Mouse (Mus musculus): ENCODE results near the gene Itsn1. TPM values are rescaled to one million over a fixed set of nuclear protein-coding genes. Genes with fewer than 3 reads are reported as not detected.

Gene Itsn1
- polyA plus RNA-seq, 1 experiment: 24.3 TPM

- Histone ChIP-seq H3K27me3 (ENCODE audit: control insufficient read depth, insufficient read depth, insufficient read length) (no peaks in the 10 kb centered on the region), H3K36me3 (ENCODE audit: control insufficient read depth, insufficient read depth) (peaks cover 3% of the 10 kb centered on the region), H3ac (ENCODE audit: control insufficient read depth, insufficient read length, low read depth) (no peak overlapping the region), H3K79me2 (ENCODE audit: control insufficient read depth, insufficient read depth) (no peaks in the 10 kb centered on the region), H3K4me3 (ENCODE audit: insufficient read depth, poor library complexity, severe bottlenecking) (no peak overlapping the region), H3K79me3 (ENCODE audit: low read depth) (no peaks in the 10 kb centered on the region)
- TF ChIP-seq MAX (IDR thresholded peaks at IDR 0.05) (no peak), CEBPB (IDR thresholded peaks at IDR 0.05; ENCODE audit: low read depth) (no peak), CTCF (IDR thresholded peaks at IDR 0.05; ENCODE audit: control insufficient read depth, insufficient read depth, insufficient read length) (no peak), MYOD1 (IDR thresholded peaks at IDR 0.05; ENCODE audit: control insufficient read depth, insufficient read length, low read depth) (no peak), FOSL1 (IDR thresholded peaks at IDR 0.05; ENCODE audit: insufficient read depth, low read length, poor library complexity, severe bottlenecking) (no peak), USF1 (IDR thresholded peaks at IDR 0.05; ENCODE audit: low read depth) (no peak), MYOG (IDR thresholded peaks at IDR 0.05; ENCODE audit: control insufficient read depth, extremely low read depth, insufficient read length) (no peak)
Observed at GRCm38 (mm10) chr16:91848505-91848904, 119.4 kb downstream of the Itsn1 start.

- no peak for TF ChIP-seq MYOG (IDR thresholded peaks at IDR 0.05; ENCODE audit: control insufficient read depth, extremely low read depth, insufficient read length)
- no peak for TF ChIP-seq USF1 (IDR thresholded peaks at IDR 0.05; ENCODE audit: low read depth)
- no peak for TF ChIP-seq CEBPB (IDR thresholded peaks at IDR 0.05; ENCODE audit: low read depth)
- TF ChIP-seq CTCF (IDR thresholded peaks at IDR 0.05; ENCODE audit: control insufficient read depth, insufficient read depth, insufficient read length): no peak
- no peak for TF ChIP-seq FOSL1 (IDR thresholded peaks at IDR 0.05; ENCODE audit: insufficient read depth, low read length, poor library complexity, severe bottlenecking)
- no peak for TF ChIP-seq MAX (IDR thresholded peaks at IDR 0.05)
- TF ChIP-seq MYOD1 (IDR thresholded peaks at IDR 0.05; ENCODE audit: control insufficient read depth, insufficient read length, low read depth): no peak
- Histone ChIP-seq H3K27me3 (ENCODE audit: control insufficient read depth, insufficient read depth, insufficient read length) (no peaks in the 10 kb centered on the region), H3ac (ENCODE audit: control insufficient read depth, insufficient read length, low read depth) (no peak overlapping the region), H3K4me3 (ENCODE audit: insufficient read depth, poor library complexity, severe bottlenecking) (no peak overlapping the region), H3K79me2 (ENCODE audit: control insufficient read depth, insufficient read depth) (no peaks in the 10 kb centered on the region), H3K36me3 (ENCODE audit: control insufficient read depth, insufficient read depth) (peaks cover 3% of the 10 kb centered on the region), H3K79me3 (ENCODE audit: low read depth) (no peaks in the 10 kb centered on the region)
Observed at GRCm38 (mm10) chr16:91848906-91849603, 120.0 kb downstream of the Itsn1 start.

DNA sequence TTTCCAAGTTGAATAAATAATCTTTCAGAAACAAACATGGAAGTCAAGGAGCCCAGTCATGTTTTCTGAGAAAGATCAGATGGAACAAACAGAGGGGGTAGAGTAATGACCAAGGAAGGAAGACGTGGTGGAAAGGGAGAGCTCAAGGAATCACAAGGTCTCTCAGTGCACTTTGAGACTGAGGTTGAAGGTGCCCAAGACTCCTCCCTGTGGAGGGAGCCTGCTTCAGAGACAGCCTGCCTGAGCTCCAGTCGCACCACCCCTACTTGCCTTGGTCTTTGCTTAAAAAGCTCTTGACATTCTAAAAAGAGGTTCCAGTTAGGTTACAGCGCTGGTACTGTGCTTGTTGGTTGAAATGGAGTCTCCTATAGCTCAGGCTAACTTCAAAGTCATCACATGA is 121.1 kb downstream of the Itsn1 start:
- Histone ChIP-seq H3K4me3 (ENCODE audit: insufficient read depth, poor library complexity, severe bottlenecking) (no peak overlapping the region), H3K79me3 (ENCODE audit: low read depth) (no peaks in the 10 kb centered on the region), H3K79me2 (ENCODE audit: control insufficient read depth, insufficient read depth) (no peaks in the 10 kb centered on the region), H3ac (ENCODE audit: control insufficient read depth, insufficient read length, low read depth) (no peak overlapping the region), H3K36me3 (ENCODE audit: control insufficient read depth, insufficient read depth) (peaks cover 3% of the 10 kb centered on the region), H3K27me3 (ENCODE audit: control insufficient read depth, insufficient read depth, insufficient read length) (no peaks in the 10 kb centered on the region)
- TF ChIP-seq MYOG (IDR thresholded peaks at IDR 0.05; ENCODE audit: control insufficient read depth, extremely low read depth, insufficient read length) (no peak), CTCF (IDR thresholded peaks at IDR 0.05; ENCODE audit: control insufficient read depth, insufficient read depth, insufficient read length) (no peak), FOSL1 (IDR thresholded peaks at IDR 0.05; ENCODE audit: insufficient read depth, low read length, poor library complexity, severe bottlenecking) (no peak), USF1 (IDR thresholded peaks at IDR 0.05; ENCODE audit: low read depth) (no peak), MYOD1 (IDR thresholded peaks at IDR 0.05; ENCODE audit: control insufficient read depth, insufficient read length, low read depth) (no peak), MAX (IDR thresholded peaks at IDR 0.05) (no peak), CEBPB (IDR thresholded peaks at IDR 0.05; ENCODE audit: low read depth) (no peak)

DNA sequence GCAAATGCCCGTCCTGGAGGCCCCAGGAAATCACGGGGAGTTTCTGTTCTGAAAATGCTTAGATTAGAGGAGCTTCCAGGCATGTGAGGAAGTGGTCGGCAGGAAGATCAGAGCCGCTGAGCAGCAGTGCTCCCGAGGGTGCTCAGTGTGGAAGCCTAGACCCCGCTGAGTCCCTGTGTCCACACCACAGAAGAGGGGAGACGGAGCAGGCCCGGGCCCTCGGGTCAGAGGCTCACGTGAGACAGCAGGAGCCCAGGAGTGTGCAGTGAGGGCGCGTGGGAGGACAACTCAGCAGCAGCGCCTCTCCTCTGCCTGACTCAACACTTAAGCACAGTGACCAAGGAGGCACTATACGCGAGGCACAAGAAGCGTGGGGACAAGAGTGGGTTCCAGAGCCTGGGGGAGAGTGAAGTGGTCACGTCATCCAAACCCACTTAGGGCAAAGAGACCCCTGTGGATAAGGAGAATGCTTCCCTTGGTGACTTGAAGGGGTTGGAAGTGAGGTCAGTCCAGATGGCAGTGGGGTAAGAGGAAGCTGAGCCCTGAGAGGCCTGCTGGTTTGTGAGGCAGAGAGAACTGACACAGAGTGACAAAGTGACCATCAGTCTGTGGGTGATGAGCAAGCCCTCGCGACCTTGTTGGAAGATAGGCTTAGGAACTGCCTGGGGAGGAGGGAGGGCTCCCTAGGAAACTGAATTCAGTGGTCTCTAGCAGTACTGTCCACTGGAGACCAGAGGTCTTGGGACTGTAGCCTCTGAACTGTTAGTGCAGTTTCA is 122.6 kb downstream of the Itsn1 start:
- H3ac ChIP-seq (ENCODE audit: control insufficient read depth, insufficient read length, low read depth): no peak overlapping the region
- H3K27me3 ChIP-seq (ENCODE audit: control insufficient read depth, insufficient read depth, insufficient read length): no peaks in the 10 kb centered on the region
- H3K36me3 ChIP-seq (ENCODE audit: control insufficient read depth, insufficient read depth): peaks cover 3% of the 10 kb centered on the region
- H3K79me2 ChIP-seq (ENCODE audit: control insufficient read depth, insufficient read depth): no peaks in the 10 kb centered on the region
- TF ChIP-seq MYOD1 (IDR thresholded peaks at IDR 0.05; ENCODE audit: control insufficient read depth, insufficient read length, low read depth) (no peak), MAX (IDR thresholded peaks at IDR 0.05) (no peak), MYOG (IDR thresholded peaks at IDR 0.05; ENCODE audit: control insufficient read depth, extremely low read depth, insufficient read length) (no peak), FOSL1 (IDR thresholded peaks at IDR 0.05; ENCODE audit: insufficient read depth, low read length, poor library complexity, severe bottlenecking) (no peak), USF1 (IDR thresholded peaks at IDR 0.05; ENCODE audit: low read depth) (no peak), CTCF (IDR thresholded peaks at IDR 0.05; ENCODE audit: control insufficient read depth, insufficient read depth, insufficient read length) (no peak), CEBPB (IDR thresholded peaks at IDR 0.05; ENCODE audit: low read depth) (no peak)
- no peaks in the 10 kb centered on the region for H3K79me3 ChIP-seq (ENCODE audit: low read depth)
- H3K4me3 ChIP-seq (ENCODE audit: insufficient read depth, poor library complexity, severe bottlenecking): no peak overlapping the region

GRCm38 (mm10) chr16:91852753-91853152 is 123.7 kb downstream of the Itsn1 start:
- no peak overlapping the region for H3ac ChIP-seq (ENCODE audit: control insufficient read depth, insufficient read length, low read depth)
- H3K27me3 ChIP-seq (ENCODE audit: control insufficient read depth, insufficient read depth, insufficient read length): no peaks in the 10 kb centered on the region
- no peaks in the 10 kb centered on the region for H3K79me2 ChIP-seq (ENCODE audit: control insufficient read depth, insufficient read depth)
- no peaks in the 10 kb centered on the region for H3K79me3 ChIP-seq (ENCODE audit: low read depth)
- TF ChIP-seq USF1 (IDR thresholded peaks at IDR 0.05; ENCODE audit: low read depth) (no peak), CEBPB (IDR thresholded peaks at IDR 0.05; ENCODE audit: low read depth) (no peak)
- H3K36me3 ChIP-seq (ENCODE audit: control insufficient read depth, insufficient read depth): peaks cover 3% of the 10 kb centered on the region
- H3K4me3 ChIP-seq (ENCODE audit: insufficient read depth, poor library complexity, severe bottlenecking): no peak overlapping the region
